Mouse (Mus musculus) limb, embryonic 10.5 days (tissue): ENCODE measurements at regions not wholly inside any gene's neighbourhood (a gene's known extent, or its start where the extent isn't known, plus 50 kb on each side); places are given as distances from the start of the nearest gene placed in this dataset.

ENCODE experiments used
- DNase-seq: peaks from one replicate; pipeline ENCODE4 v3.0.0-alpha.2; 2017; ENCODE audit warnings: low spot score
- H3K27ac ChIP-seq: fragments of 300-500 bp; sonication (generic); 2 replicates; pipeline ENCODE4 v1.5.1; 2016; ENCODE audit warnings: mild to moderate bottlenecking
- H3K27me3 ChIP-seq: fragments of 300-500 bp; sonication (generic); 2 replicates; pipeline ENCODE4 v1.6.1; 2016; ENCODE audit warnings: low read depth, mild to moderate bottlenecking; ENCODE audit not compliant: poor library complexity, severe bottlenecking
- H3K36me3 ChIP-seq: fragments of 300-500 bp; sonication (generic); 2 replicates; pipeline ENCODE4 v1.6.1; 2016; ENCODE audit warnings: mild to moderate bottlenecking, moderate library complexity
- H3K4me1 ChIP-seq: fragments of 300-500 bp; sonication (generic); 2 replicates; pipeline ENCODE4 v1.6.1; 2016
- H3K4me3 ChIP-seq: fragments of 300-500 bp; sonication (generic); 2 replicates; pipeline ENCODE4 v1.5.1; 2016; ENCODE audit warnings: mild to moderate bottlenecking, moderate library complexity
- H3K9me3 ChIP-seq: fragments of 300-500 bp; sonication (generic); replicated peaks from 2 replicates; pipeline ENCODE4 v1.6.1; 2016; ENCODE audit warnings: mild to moderate bottlenecking
- WGBS: fragments of 180-500 bp; shearing (Covaris S2); methylation state at CpG from one replicate; pipeline ENCODE4 v1.1.7; 2016; 5-methylcytosine and 5-hydroxymethylcytosine counted together

GRCm38 (mm10) chr10:56525791-56526190, 148.7 kb downstream of the Gja1 start:
- Histone ChIP-seq H3K4me3 (no peak overlapping the region), H3K9me3 (no peaks in the 10 kb centered on the region), H3K36me3 (no peaks in the 10 kb centered on the region), H3K27me3 (no peaks in the 10 kb centered on the region), H3K4me1 (no peaks in the 10 kb centered on the region), H3K27ac (no peak overlapping the region)
- 46% methylated on average over 2 of the region's 2 CpGs for WGBS
- DNase-seq, result no peak

GRCm38 (mm10) chr10:56537091-56537490, 160.0 kb downstream of the Gja1 start:
- Histone ChIP-seq H3K9me3 (no peaks in the 10 kb centered on the region), H3K27ac (peak overlapping the region; percentile 32; the same call in 1 of the 2 replicates), H3K4me1 (peaks cover 16% of the 10 kb centered on the region), H3K4me3 (no peak overlapping the region), H3K27me3 (no peaks in the 10 kb centered on the region), H3K36me3 (no peaks in the 10 kb centered on the region)
- DNase-seq, result no peak
- 67% methylated on average over 4 of the region's 4 CpGs for WGBS

- DNase-seq, result no peak
- H3K9me3 ChIP-seq, result no peaks in the 10 kb centered on the region
- H3K27ac ChIP-seq, result peak overlapping the region; percentile 17; the same call in 1 of the 2 replicates
- no peaks in the 10 kb centered on the region for H3K36me3 ChIP-seq
- WGBS, result 70% methylated on average over 5 of the region's 5 CpGs
- peaks cover 19% of the 10 kb centered on the region for H3K4me1 ChIP-seq
- no peak overlapping the region for H3K4me3 ChIP-seq
- H3K27me3 ChIP-seq, result no peaks in the 10 kb centered on the region
Observed at GRCm38 (mm10) chr10:56539827-56540511, 162.8 kb downstream of the Gja1 start.

- DNase-seq, result no peak
- Histone ChIP-seq H3K4me3 (no peak overlapping the region), H3K27me3 (no peaks in the 10 kb centered on the region), H3K9me3 (no peaks in the 10 kb centered on the region), H3K27ac (no peak overlapping the region; the same call in 1 of the 2 replicates), H3K36me3 (no peaks in the 10 kb centered on the region), H3K4me1 (peaks cover 25% of the 10 kb centered on the region)
- 87% methylated on average over 3 of the region's 3 CpGs for WGBS
Observed at GRCm38 (mm10) chr10:56542106-56542505, 165.0 kb downstream of the Gja1 start.

- Histone ChIP-seq H3K9me3 (no peaks in the 10 kb centered on the region), H3K27me3 (no peaks in the 10 kb centered on the region), H3K4me3 (no peak overlapping the region), H3K4me1 (peaks cover 16% of the 10 kb centered on the region; the same call in 1 of the 2 replicates), H3K36me3 (no peaks in the 10 kb centered on the region), H3K27ac (no peak overlapping the region)
- no peak for DNase-seq
- WGBS, result 41% methylated on average over 3 of the region's 3 CpGs
Observed at GRCm38 (mm10) chr10:56545989-56546388, 168.9 kb downstream of the Gja1 start.

- no peaks in the 10 kb centered on the region for H3K27me3 ChIP-seq
- DNase-seq, result no peak
- 81% methylated on average over 2 of the region's 2 CpGs for WGBS
- H3K9me3 ChIP-seq, result no peaks in the 10 kb centered on the region
- peak overlapping the region; percentile 39; the same call in 1 of the 2 replicates for H3K27ac ChIP-seq
- H3K36me3 ChIP-seq, result no peaks in the 10 kb centered on the region
- no peak overlapping the region for H3K4me3 ChIP-seq
- peaks cover 11% of the 10 kb centered on the region; the same call in 1 of the 2 replicates for H3K4me1 ChIP-seq
Observed at GRCm38 (mm10) chr10:56546824-56547223, 169.7 kb downstream of the Gja1 start.

- Histone ChIP-seq H3K27ac (no peak overlapping the region), H3K9me3 (no peaks in the 10 kb centered on the region), H3K36me3 (no peaks in the 10 kb centered on the region), H3K27me3 (no peaks in the 10 kb centered on the region), H3K4me3 (no peak overlapping the region), H3K4me1 (peaks cover 8% of the 10 kb centered on the region; the same call in 1 of the 2 replicates)
- WGBS, result 90% methylated on average over 3 of the region's 4 CpGs
- no peak for DNase-seq
Observed at GRCm38 (mm10) chr10:56547825-56548224, 170.7 kb downstream of the Gja1 start.

GRCm38 (mm10) chr10:56566836-56567442, 189.8 kb downstream of the Gja1 start:
- DNase-seq, result no peak
- H3K4me3 ChIP-seq, result no peak overlapping the region
- no peak overlapping the region for H3K27ac ChIP-seq
- H3K4me1 ChIP-seq, result peaks cover 3% of the 10 kb centered on the region; the same call in 1 of the 2 replicates
- H3K9me3 ChIP-seq, result no peaks in the 10 kb centered on the region
- H3K36me3 ChIP-seq, result no peaks in the 10 kb centered on the region
- H3K27me3 ChIP-seq, result no peaks in the 10 kb centered on the region
- WGBS, result 94% methylated on average over 12 of the region's 12 CpGs

GRCm38 (mm10) chr10:56582065-56582464, 204.9 kb downstream of the Gja1 start:
- Histone ChIP-seq H3K9me3 (no peaks in the 10 kb centered on the region), H3K36me3 (no peaks in the 10 kb centered on the region), H3K27ac (no peak overlapping the region), H3K4me3 (no peak overlapping the region), H3K27me3 (no peaks in the 10 kb centered on the region), H3K4me1 (no peaks in the 10 kb centered on the region)
- 60% methylated on average over 6 of the region's 6 CpGs for WGBS
- no peak for DNase-seq

- H3K4me3 ChIP-seq, result no peak overlapping the region
- 55% methylated on average over 2 of the region's 2 CpGs for WGBS
Observed at GRCm38 (mm10) chr10:56587205-56587604, 210.1 kb downstream of the Gja1 start.

GRCm38 (mm10) chr10:56597382-56597781, 220.3 kb downstream of the Gja1 start:
- no peak for DNase-seq
- Histone ChIP-seq H3K9me3 (no peaks in the 10 kb centered on the region), H3K36me3 (no peaks in the 10 kb centered on the region), H3K27ac (no peak overlapping the region), H3K4me3 (no peak overlapping the region), H3K27me3 (no peaks in the 10 kb centered on the region), H3K4me1 (peaks cover 14% of the 10 kb centered on the region; the same call in 1 of the 2 replicates)
- 55% methylated on average over 5 of the region's 5 CpGs for WGBS

More at GRCm38 (mm10) chr10:56587205-56587604, 210.1 kb downstream of the Gja1 start:
- Histone ChIP-seq H3K9me3 (no peaks in the 10 kb centered on the region), H3K36me3 (no peaks in the 10 kb centered on the region), H3K27ac (no peak overlapping the region), H3K4me1 (peaks cover 8% of the 10 kb centered on the region; the same call in 1 of the 2 replicates), H3K27me3 (no peaks in the 10 kb centered on the region)
- no peak for DNase-seq

- Histone ChIP-seq H3K36me3 (no peaks in the 10 kb centered on the region), H3K4me1 (peaks cover 14% of the 10 kb centered on the region; the same call in 1 of the 2 replicates), H3K27me3 (no peaks in the 10 kb centered on the region), H3K4me3 (no peak overlapping the region), H3K27ac (no peak overlapping the region), H3K9me3 (no peaks in the 10 kb centered on the region)
- 88% methylated on average over 3 of the region's 3 CpGs for WGBS
- no peak for DNase-seq
Observed at GRCm38 (mm10) chr10:56598191-56598590, 221.1 kb downstream of the Gja1 start.

GRCm38 (mm10) chr10:56599923-56600322, 222.8 kb downstream of the Gja1 start:
- Histone ChIP-seq H3K4me3 (no peak overlapping the region), H3K27ac (no peak overlapping the region), H3K27me3 (no peaks in the 10 kb centered on the region), H3K4me1 (peaks cover 14% of the 10 kb centered on the region; the same call in 1 of the 2 replicates), H3K9me3 (no peaks in the 10 kb centered on the region), H3K36me3 (no peaks in the 10 kb centered on the region)
- WGBS, result 41% methylated on average over 4 of the region's 4 CpGs
- no peak for DNase-seq
